Mouse (Mus musculus) ES-E14 (cell line): ENCODE measurements around the gene Itgb4.

ENCODE experiments used
- CHD2 ChIP-seq: IDR thresholded peaks from 2 replicates; pipeline ENCODE4 v1.6.1; 2014; ENCODE audit warnings: mild to moderate bottlenecking, low read depth, low read length, inconsistent platforms
- HCFC1 ChIP-seq: IDR thresholded peaks from 2 replicates; pipeline ENCODE4 v1.6.1; 2012; ENCODE audit warnings: low read length, inconsistent platforms, borderline replicate concordance; ENCODE audit not compliant: insufficient read depth
- MAFK ChIP-seq: IDR thresholded peaks from 2 replicates; pipeline ENCODE4 v1.6.1; 2014; ENCODE audit warnings: mild to moderate bottlenecking, low read depth, low read length, inconsistent platforms; ENCODE audit not compliant: insufficient read depth
- ZC3H11A ChIP-seq: IDR thresholded peaks from 2 replicates; pipeline ENCODE4 v1.6.1; 2012; ENCODE audit warnings: low read depth, mild to moderate bottlenecking, inconsistent platforms, low read length, borderline replicate concordance
- ZNF384 ChIP-seq: IDR thresholded peaks from 2 replicates; pipeline ENCODE4 v1.6.1; 2012; ENCODE audit warnings: low read depth, low read length, inconsistent platforms

- TF ChIP-seq ZNF384 (no peak), ZC3H11A (no peak), CHD2 (no peak), HCFC1 (no peak), MAFK (no peak)
Observed at GRCm38 (mm10) chr11:116053510-116054229, 79.2 kb downstream of the Itgb4 start.
